Mouse (Mus musculus) WW6 (cell line): ENCODE results near the gene Rab11fip3.
"Not testable (repeated sequence)": the region's sequence is repeated elsewhere in the genome, so short reads cannot be mapped to it uniquely, and the experiment has no call there.

Source experiments
- DNase-seq: peaks from one replicate; pipeline ENCODE4 v3.0.0-alpha.2; 2013; ENCODE audit warnings: low read depth, low spot score

Rab11fip3 gene

GRCm38 (mm10) chr17:26040711-26041110, 28.6 kb downstream of the Rab11fip3 start:
- DNase-seq = not testable (repeated sequence)

GRCm38 (mm10) chr17:26032037-26032436, 37.3 kb downstream of the Rab11fip3 start:
- DNase-seq = no peak

DNA sequence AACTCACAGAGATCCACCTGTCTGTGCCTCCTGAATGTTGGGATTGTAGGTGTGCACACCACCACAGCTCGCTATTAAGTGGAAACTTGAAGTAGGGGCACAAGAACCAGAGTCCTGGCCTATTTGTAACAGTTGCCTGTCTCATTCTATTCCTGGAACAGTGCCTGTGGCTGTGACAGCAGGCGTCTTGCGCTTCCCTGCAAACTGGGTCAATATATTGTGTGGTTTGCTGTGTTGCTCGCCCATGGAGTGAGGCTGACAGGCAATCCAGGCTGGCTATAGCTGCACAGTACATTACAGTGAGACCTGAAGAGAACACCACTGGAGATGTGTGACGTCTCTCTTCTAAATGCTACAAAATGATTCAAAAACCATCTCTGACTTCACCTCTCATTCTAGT, 37.8 kb downstream of the Rab11fip3 start:
- no peak for DNase-seq

GRCm38 (mm10) chr17:26028261-26028660, 41.1 kb downstream of the Rab11fip3 start:
- no peak for DNase-seq

- DNase-seq = no peak
Observed at GRCm38 (mm10) chr17:26024674-26025073, 44.7 kb downstream of the Rab11fip3 start.

GRCm38 (mm10) chr17:26023966-26024365, 45.4 kb downstream of the Rab11fip3 start:
- DNase-seq = no peak

- DNase-seq = no peak
Observed at GRCm38 (mm10) chr17:26023181-26023580, 46.2 kb downstream of the Rab11fip3 start.

GRCm38 (mm10) chr17:26021728-26022341, 47.5 kb downstream of the Rab11fip3 start:
- DNase-seq = no peak

GRCm38 (mm10) chr17:26020848-26021347, 48.5 kb downstream of the Rab11fip3 start:
- DNase-seq = no peak

- DNase-seq = no peak
Observed at GRCm38 (mm10) chr17:26018388-26018787, 51.0 kb downstream of the Rab11fip3 start.

GRCm38 (mm10) chr17:26017949-26018348, 51.4 kb downstream of the Rab11fip3 start:
- no peak for DNase-seq

DNA sequence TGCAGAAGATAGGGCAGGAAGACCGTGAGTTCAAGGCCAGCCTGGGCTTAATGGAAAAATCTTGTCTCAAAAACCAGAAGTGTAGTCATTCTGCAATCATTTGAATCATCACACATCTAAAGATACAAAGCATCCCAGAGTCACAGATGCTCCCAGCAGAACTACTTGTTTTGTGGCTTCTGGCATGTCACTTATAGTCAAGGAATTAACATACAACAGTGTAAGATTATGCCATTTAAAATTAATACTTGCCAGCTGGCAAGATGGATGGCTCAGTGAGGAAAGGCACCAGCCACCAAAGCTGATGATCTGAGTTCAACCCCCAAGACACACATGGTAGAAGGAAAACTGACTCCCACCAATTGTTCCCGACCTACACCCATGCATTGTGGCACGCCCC, 52.3 kb downstream of the Rab11fip3 start:
- DNase-seq = no peak

DNA sequence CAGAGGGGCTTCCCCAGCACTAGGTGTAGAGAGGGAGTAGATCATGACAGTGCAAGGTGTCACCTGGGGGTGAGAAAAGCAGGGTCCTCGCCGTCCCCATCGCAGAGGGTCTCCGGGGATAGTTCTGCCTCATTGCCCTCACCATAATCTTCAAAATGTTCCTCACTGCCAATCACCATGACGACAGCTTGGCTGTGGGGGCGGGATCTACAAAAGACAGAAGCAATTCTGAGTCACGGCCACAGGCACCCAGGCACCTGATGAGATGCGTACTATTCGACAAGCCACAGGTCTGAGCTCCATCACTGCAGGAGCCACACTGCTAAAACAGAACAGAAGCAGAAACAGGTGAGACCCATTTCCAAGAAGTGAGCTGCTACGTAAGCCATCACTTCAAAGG, 55.6 kb downstream of the Rab11fip3 start:
- no peak for DNase-seq

DNA sequence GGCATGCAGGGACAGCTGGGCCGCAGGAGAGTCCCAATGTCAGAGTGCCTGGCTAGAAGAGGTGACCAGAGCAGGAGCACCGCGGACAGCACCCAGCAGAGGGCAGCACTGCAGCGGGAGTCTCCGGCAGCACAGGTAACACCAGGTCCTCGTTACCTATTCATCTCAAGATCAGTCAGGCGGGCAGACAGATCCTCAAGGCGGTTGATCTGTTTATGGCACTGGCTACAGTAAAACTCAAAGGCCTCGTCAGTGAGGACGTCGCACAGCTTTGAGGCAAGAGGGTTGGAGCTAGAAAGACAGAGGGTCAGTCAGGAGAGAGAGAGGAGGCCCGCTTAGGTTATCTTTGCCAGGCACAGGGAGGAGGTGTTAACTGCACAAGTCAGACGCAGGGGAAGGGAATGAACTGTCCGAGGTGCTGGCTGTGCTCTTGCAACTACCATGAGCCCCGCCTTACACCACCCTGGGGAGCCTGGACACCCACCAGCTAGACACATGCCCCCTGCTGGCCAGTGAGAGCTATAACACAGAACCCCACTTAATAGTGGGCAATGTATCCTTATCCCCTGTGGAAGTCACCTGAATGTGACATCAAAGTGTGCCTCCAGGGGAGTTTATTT, 57.4 kb downstream of the Rab11fip3 start:
- DNase-seq = peak; percentile 85

DNA sequence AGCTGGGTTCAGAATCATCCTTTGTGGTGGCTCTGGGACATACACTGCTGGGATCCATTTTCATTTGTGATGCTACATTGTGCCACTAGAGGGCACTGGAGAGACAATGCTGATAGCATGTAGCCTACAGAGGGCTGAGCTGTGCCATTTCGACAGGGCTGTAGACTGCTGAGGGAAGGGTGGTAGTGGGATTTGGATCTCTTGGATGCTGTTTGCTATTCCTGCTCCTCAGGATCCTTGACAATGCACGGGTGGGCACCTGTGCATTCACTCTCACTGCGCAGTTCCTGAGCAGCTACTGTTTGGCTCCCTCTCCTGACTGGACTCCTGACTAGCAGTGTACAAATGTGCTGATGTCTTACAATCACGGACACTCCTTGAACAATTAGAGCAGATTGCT, 59.8 kb downstream of the Rab11fip3 start:
- peak; percentile 67 for DNase-seq

- no peak for DNase-seq
Observed at GRCm38 (mm10) chr17:26008787-26009186, 60.6 kb downstream of the Rab11fip3 start.

DNA sequence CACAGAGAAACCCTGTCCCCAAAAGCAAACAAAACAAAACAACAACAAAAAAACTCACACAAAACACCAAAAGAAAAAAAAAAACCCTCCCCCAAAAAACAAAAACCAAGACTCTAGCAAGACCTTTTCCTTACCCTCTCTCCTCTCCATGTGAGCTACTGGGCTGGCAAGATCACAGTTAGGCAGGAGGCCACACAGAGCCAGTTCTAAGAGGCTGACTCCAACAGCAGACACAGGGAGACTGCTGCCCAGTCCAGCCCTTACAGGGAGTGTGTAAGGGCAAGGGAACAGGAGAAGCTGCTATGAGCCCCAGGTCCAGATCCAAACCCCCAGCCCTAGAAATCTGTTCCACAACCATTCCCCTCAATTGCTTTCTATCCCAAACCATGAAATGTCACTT, 61.0 kb downstream of the Rab11fip3 start:
- no peak for DNase-seq

DNA sequence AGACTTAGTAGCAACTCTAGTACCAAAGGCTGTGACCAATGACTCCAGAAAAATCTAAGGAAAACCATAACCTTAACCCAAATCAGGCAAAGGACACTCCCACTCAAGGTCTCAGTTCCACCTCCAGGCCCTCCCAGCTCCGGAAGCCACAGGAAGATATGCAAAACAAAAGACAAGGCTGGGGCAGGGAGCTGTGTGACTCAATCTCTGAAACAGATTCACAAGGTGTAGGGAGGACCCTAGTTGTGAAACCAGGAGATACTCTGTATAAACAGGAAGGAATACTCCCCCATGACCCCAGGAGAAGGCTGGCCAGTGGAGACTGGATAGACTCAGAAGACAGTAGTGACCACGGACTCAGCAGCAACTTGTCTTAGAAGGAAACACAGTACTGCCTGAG, 61.7 kb downstream of the Rab11fip3 start:
- no peak for DNase-seq

DNA sequence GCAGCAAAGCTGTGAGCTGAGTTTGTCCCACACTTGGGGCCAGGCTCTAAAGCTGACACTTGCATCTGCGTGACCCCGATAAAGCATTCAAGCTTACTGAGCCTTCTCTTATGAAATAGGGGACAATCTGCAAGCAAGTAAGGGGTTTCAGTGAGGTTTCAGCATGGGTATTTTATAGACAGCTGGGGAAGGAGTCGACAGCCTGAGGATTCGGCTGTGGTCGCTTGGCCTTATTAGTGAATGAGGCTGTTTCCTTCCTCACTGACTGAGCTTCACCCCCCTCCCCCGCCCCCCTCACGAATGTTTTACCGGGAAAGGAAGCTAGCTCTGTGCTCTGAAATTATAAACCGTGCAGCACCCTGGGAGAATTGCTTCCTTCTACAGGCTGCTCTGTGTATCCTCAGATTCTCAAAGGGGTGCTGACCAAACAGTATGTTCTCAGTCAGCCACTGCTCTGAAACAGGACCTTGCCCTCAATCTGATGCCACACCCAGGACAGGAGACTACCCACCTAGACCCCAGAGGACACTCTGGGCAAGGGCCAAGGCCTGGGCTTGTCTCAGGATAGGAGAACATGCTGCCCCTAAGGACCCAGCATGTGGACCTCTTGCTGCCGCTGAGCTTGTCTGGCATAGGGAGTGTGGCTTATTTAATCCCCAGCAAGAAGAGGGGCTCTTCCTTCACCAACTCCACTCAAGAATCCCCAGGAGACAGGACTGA, 63.5 kb downstream of the Rab11fip3 start:
- DNase-seq = no peak

DNA sequence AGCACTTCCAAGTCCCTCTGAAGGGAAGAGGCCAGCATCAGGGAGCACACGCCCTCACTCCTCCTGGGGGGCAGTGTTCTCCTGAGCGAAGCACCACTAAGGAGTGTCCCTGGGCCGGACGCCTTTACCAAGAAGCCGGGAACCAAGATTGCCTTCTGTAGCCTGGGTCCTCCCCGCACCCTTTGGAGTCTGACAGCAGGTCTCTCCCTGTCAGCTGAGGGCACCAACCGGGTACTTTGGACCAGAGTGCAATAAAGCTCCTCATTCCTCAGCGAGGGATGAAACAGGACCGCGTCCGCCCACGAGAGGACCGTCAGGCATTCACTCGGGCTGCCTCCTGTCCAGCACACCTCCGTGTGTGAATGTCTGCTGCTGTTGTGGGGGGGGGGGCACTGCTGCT, 64.6 kb downstream of the Rab11fip3 start:
- no peak for DNase-seq

DNA sequence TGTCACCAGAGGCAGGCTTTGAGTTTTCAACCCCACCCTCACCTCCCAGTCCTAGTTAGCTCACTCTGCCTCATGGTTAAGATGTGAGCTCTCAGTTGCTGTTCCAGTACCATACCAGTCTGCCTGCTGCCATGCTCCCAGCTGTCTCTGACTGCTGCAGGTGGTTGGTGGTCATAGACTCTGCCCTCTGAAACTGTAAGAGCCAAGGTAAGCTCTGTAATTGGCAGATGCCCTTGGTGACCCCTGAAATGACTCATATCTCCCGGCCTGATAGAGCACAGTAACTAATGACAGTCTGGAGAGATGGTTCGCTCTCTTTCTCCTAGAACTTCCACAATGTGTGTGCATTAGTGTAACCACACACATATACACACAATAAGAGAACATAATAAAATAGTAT, 65.5 kb downstream of the Rab11fip3 start:
- DNase-seq = no peak

- DNase-seq = no peak
Observed at GRCm38 (mm10) chr17:25998425-25998824, 70.9 kb downstream of the Rab11fip3 start.

DNA sequence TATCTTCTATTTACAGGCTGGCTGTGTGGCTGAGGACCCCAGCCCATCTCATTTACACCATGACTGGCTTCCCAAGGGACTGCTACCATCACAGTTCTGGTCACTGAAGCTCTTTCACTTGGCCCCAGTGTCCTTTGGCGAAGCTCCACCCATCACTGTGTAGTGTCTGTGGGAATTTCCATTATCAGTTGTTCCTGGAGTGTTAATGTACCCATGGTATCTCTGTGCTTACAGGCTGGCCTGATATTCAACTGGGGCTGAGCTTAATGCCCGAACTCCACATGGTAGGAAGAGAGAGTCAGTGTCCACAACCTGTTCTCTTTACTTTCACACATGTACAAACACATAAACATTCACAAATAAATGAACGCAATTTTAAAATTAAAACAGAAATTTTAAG, 75.9 kb downstream of the Rab11fip3 start:
- no peak for DNase-seq
